ENCODE assay signal across 8 mouse cellular contexts in the genomic region with DNA sequence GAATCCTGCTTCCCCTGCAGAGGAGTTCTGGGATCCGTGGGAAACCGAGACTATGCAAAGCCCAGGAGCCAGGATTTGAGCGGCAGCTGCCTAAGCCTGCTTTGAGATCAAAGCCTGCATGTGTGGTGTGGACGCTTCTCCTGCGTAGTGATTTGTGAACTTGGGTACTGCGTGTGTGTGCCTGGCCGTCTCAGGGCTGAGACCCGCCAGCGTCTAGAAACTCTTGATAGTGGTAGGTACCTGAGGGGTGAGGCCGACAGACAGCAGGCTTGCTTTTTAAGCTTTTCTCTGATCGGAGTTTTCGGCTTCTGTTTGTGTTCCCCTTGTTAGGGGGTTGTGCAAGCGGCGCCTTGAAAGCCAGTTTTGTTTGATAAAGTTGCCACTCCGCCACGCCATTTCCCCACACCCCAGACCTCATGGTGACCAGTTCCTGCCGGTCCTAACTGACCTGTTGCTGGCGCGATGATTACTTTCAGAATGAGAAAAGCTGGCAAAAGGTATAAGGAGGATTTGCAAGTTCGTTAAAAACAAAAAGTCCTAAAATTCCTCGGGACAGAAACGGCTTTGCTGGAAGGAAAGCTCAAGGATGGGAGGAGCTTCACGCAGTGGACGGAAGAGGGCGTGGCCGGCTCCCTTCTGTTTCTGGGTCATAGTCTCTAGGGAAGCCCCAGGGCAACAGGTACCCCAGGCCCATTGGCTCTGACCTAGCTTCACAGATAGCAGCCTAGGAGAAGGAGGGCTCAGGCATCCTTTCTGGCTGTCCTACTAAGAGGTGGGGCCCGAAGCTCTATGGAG. TPM values are rescaled to one million over a fixed set of nuclear protein-coding genes. Genes with fewer than 3 reads are reported as not detected.
DNase-seq lines count a peak whose midpoint lies in the region; ATAC-seq and TF ChIP-seq lines count a peak whose summit lies in the region.

No protein-coding gene starts in this region.

- 3% methylated on average over 27 of the region's 27 CpGs for WGBS in cerebellum, adult 2 months
- WGBS in heart, embryonic 12.5 days: 2% methylated on average over 27 of the region's 27 CpGs
- WGBS in kidney, embryonic 16.5 days: 1% methylated on average over 27 of the region's 27 CpGs

- H3K9ac ChIP-seq in heart, embryonic 12.5 days: peak overlapping the region; percentile 89
- peak overlapping the region; percentile 72 for H3K9ac ChIP-seq in kidney, embryonic 16.5 days (replicated peaks; ENCODE audit: low read length)

- no peaks in the 10 kb centered on the region for H3K27me3 ChIP-seq in cerebellum, adult 2 months (ENCODE audit: control insufficient read depth, insufficient read depth, low read length)
- H3K27me3 ChIP-seq in heart, embryonic 12.5 days (replicated peaks): no peaks in the 10 kb centered on the region
- no peaks in the 10 kb centered on the region for H3K27me3 ChIP-seq in kidney, embryonic 16.5 days (ENCODE audit: insufficient read depth, low read length)

- DNase-seq in cerebellum, adult 2 months: no peak
- DNase-seq in cerebellum, adult 11 months: no peak
- DNase-seq in embryo, embryonic 11 days: peak; percentile 70
- DNase-seq in lung, postnatal 4 days: peak; percentile 57 to 64
- peak; percentile 22 to 53 for DNase-seq in spleen, adult 18-20 months

- no peaks in the 10 kb centered on the region for H3K4me1 ChIP-seq in cerebellum, adult 2 months (ENCODE audit: control insufficient read depth, insufficient read depth, low read length)
- peaks cover 28% of the 10 kb centered on the region for H3K4me1 ChIP-seq in heart, embryonic 12.5 days (replicated peaks)
- peaks cover 13% of the 10 kb centered on the region for H3K4me1 ChIP-seq in kidney, embryonic 16.5 days (ENCODE audit: insufficient read depth, low read length)

- H3K9me3 ChIP-seq in heart, embryonic 12.5 days (replicated peaks): no peaks in the 10 kb centered on the region
- H3K9me3 ChIP-seq in kidney, embryonic 16.5 days (ENCODE audit: low read length): no peaks in the 10 kb centered on the region

- no peak for TF ChIP-seq POLR2A in cerebellum, adult 2 months (IDR thresholded peaks at IDR 0.05; ENCODE audit: borderline replicate concordance, insufficient read depth, low read length)

- H3K27ac ChIP-seq in cerebellum, adult 2 months (ENCODE audit: insufficient read depth, low read length): no peak overlapping the region
- H3K27ac ChIP-seq in heart, embryonic 12.5 days (ENCODE audit: poor library complexity, severe bottlenecking): peak overlapping the region; percentile 71
- peak overlapping the region; percentile 44 for H3K27ac ChIP-seq in kidney, embryonic 16.5 days (ENCODE audit: low read length)

- no peaks in the 10 kb centered on the region for H3K36me3 ChIP-seq in heart, embryonic 12.5 days
- no peaks in the 10 kb centered on the region for H3K36me3 ChIP-seq in kidney, embryonic 16.5 days (ENCODE audit: insufficient read depth, low read length)

- peak overlapping the region; percentile 23 for H3K4me3 ChIP-seq in cerebellum, adult 2 months (replicated peaks; ENCODE audit: insufficient read depth, low read depth, low read length)
- H3K4me3 ChIP-seq in heart, embryonic 12.5 days: peak overlapping the region; percentile 67
- H3K4me3 ChIP-seq in kidney, embryonic 16.5 days (ENCODE audit: low read length): peak overlapping the region; percentile 51

- peak; percentile 41; the same call in 1 of the 2 replicates for ATAC-seq in heart, embryonic 12.5 days (ENCODE audit: insufficient number of reproducible peaks, low FRiP score)
- peak; percentile 41 for ATAC-seq in kidney, embryonic 16.5 days (ENCODE audit: low FRiP score, low TSS enrichment)
- no peak for ATAC-seq in megakaryocyte-erythroid progenitor cell, adult 5-6 weeks (replicated peaks; ENCODE audit: low FRiP score, low TSS enrichment, poor library complexity, severe bottlenecking)

- peak overlapping the region; percentile 99 for H3K4me2 ChIP-seq in heart, embryonic 12.5 days
- H3K4me2 ChIP-seq in kidney, embryonic 16.5 days (replicated peaks; ENCODE audit: low read depth, low read length): peak overlapping the region; percentile 69

- no peak for TF ChIP-seq CTCF in cerebellum, adult 2 months (IDR thresholded peaks at IDR 0.05; ENCODE audit: borderline replicate concordance, insufficient read depth, low read depth, low read length)

RNA-seq across cellular contexts. Expression of a gene that starts 0.5 kb away (rescaled TPM):
- polyA plus RNA-seq in cerebellum, adult 2 months (2012; rRNA removed): 22.9 and 25.0 TPM in 2 replicates
- polyA plus RNA-seq in heart, embryonic 12.5 days (2016; fragmentation: Nextera tagmentation; extraction: Ambion mirVana): 34.4 and 34.8 TPM in 2 replicates
- 38.6 and 39.0 TPM in 2 replicates for polyA plus RNA-seq in kidney, embryonic 16.5 days (2015; fragmentation: Nextera tagmentation; extraction: Ambion mirVana)
- total RNA-seq in megakaryocyte-erythroid progenitor cell, adult 5-6 weeks (2014; fragmentation: Nextera tagmentation): 21.7 and 28.8 TPM in 2 replicates
- total RNA-seq in megakaryocyte-erythroid progenitor cell, adult 5-6 weeks (2017): 17.6 and 24.1 TPM in 2 replicates

RNA-seq across cellular contexts. Expression of a gene that starts 0.7 kb away (rescaled TPM):
- 12.2 and 13.7 TPM in 2 replicates for polyA plus RNA-seq in cerebellum, adult 2 months (2012; rRNA removed)
- 119 and 125 TPM in 2 replicates for polyA plus RNA-seq in heart, embryonic 12.5 days (2016; fragmentation: Nextera tagmentation; extraction: Ambion mirVana)
- 84.4 and 107 TPM in 2 replicates for polyA plus RNA-seq in kidney, embryonic 16.5 days (2015; fragmentation: Nextera tagmentation; extraction: Ambion mirVana)
- total RNA-seq in megakaryocyte-erythroid progenitor cell, adult 5-6 weeks (2014; fragmentation: Nextera tagmentation): 68.3 and 109 TPM in 2 replicates
- total RNA-seq in megakaryocyte-erythroid progenitor cell, adult 5-6 weeks (2017): 22.8 and 35.7 TPM in 2 replicates

RNA-seq across cellular contexts. Expression of a gene that starts 30.9 kb away (rescaled TPM):
- 15.7 and 16.1 TPM in 2 replicates for polyA plus RNA-seq in cerebellum, adult 2 months (2012; rRNA removed)
- 29.2 and 29.3 TPM in 2 replicates for polyA plus RNA-seq in heart, embryonic 12.5 days (2016; fragmentation: Nextera tagmentation; extraction: Ambion mirVana)
- polyA plus RNA-seq in kidney, embryonic 16.5 days (2015; fragmentation: Nextera tagmentation; extraction: Ambion mirVana): 38.9 and 40.8 TPM in 2 replicates
- 111 and 131 TPM in 2 replicates for total RNA-seq in megakaryocyte-erythroid progenitor cell, adult 5-6 weeks (2014; fragmentation: Nextera tagmentation)
- 33.9 and 55.3 TPM in 2 replicates for total RNA-seq in megakaryocyte-erythroid progenitor cell, adult 5-6 weeks (2017)

RNA-seq across cellular contexts. Expression of a gene that starts 37.4 kb away (rescaled TPM):
- 0.31 and 0.84 TPM in 2 replicates for polyA plus RNA-seq in cerebellum, adult 2 months (2012; rRNA removed)
- polyA plus RNA-seq in heart, embryonic 12.5 days (2016; fragmentation: Nextera tagmentation; extraction: Ambion mirVana): 31.2 and 35.4 TPM in 2 replicates
- 11.7 and 11.9 TPM in 2 replicates for polyA plus RNA-seq in kidney, embryonic 16.5 days (2015; fragmentation: Nextera tagmentation; extraction: Ambion mirVana)
- 0.37 and 1.7 TPM in 2 replicates for total RNA-seq in megakaryocyte-erythroid progenitor cell, adult 5-6 weeks (2014; fragmentation: Nextera tagmentation)
- not detected in 2 replicates for total RNA-seq in megakaryocyte-erythroid progenitor cell, adult 5-6 weeks (2017)

RNA-seq across cellular contexts. Expression of a gene that starts 53.4 kb away (rescaled TPM):
- 33.9 and 36.8 TPM in 2 replicates for polyA plus RNA-seq in cerebellum, adult 2 months (2012; rRNA removed)
- 24.5 and 25.4 TPM in 2 replicates for polyA plus RNA-seq in heart, embryonic 12.5 days (2016; fragmentation: Nextera tagmentation; extraction: Ambion mirVana)
- 27.3 and 28.2 TPM in 2 replicates for polyA plus RNA-seq in kidney, embryonic 16.5 days (2015; fragmentation: Nextera tagmentation; extraction: Ambion mirVana)
- 9.5 and 18.0 TPM in 2 replicates for total RNA-seq in megakaryocyte-erythroid progenitor cell, adult 5-6 weeks (2014; fragmentation: Nextera tagmentation)
- total RNA-seq in megakaryocyte-erythroid progenitor cell, adult 5-6 weeks (2017): 9.2 and 9.5 TPM in 2 replicates

Comparison
In these comparisons a context has a peak if more than half of its experiments do, and no peak if none do; other contexts are left out.
1. DNase-seq: peak in embryo, embryonic 11 days (single experiment), lung, postnatal 4 days (2 of 2) and spleen, adult 18-20 months (2 of 2); none in cerebellum, adult 2 months (0 of 2) and cerebellum, adult 11 months (single experiment).
2. Peak in every context shown above with its lines, with median percentiles within 50 percentile points of each other: H3K4me3 ChIP-seq.